Mouse (Mus musculus) spleen, postnatal 10 days (tissue): ENCODE results near the gene Ctrl.
A peak's percentile ranks its signal among the peaks of the same experiment; 100 is the strongest.

Experiments
- DNase-seq, 2 experiments: peaks; one replicate each; pipeline ENCODE4 v3.0.0; 2021 to 2022; ENCODE audit warnings: low spot score in 2 of 2

Gene Ctrl

DNA sequence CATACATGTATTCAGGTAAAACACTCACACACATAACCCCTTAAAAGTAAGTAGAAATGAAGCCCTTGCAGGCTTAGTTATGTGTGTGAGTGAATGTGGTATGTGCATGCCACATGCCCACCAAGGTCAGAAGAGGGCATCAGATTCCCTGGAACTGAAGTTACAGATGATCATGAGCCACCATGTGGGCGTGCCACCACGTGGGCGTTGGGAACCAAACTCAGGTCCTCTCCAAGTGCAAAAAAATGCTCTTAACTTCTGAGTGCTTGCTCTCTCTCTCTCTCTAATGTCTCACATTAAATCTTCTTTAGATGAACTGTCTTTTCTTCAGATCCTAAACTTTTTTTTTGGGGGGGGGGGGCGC lies 4.6 kb upstream of the Ctrl start, which contains the start of gene Psmb10:
Gene Psmb10 (minus strand): TSS at position 139 of the 364 bp plus-strand sequence.
- DNase-seq = peak in 1 of 2 experiments; percentile 51

DNA sequence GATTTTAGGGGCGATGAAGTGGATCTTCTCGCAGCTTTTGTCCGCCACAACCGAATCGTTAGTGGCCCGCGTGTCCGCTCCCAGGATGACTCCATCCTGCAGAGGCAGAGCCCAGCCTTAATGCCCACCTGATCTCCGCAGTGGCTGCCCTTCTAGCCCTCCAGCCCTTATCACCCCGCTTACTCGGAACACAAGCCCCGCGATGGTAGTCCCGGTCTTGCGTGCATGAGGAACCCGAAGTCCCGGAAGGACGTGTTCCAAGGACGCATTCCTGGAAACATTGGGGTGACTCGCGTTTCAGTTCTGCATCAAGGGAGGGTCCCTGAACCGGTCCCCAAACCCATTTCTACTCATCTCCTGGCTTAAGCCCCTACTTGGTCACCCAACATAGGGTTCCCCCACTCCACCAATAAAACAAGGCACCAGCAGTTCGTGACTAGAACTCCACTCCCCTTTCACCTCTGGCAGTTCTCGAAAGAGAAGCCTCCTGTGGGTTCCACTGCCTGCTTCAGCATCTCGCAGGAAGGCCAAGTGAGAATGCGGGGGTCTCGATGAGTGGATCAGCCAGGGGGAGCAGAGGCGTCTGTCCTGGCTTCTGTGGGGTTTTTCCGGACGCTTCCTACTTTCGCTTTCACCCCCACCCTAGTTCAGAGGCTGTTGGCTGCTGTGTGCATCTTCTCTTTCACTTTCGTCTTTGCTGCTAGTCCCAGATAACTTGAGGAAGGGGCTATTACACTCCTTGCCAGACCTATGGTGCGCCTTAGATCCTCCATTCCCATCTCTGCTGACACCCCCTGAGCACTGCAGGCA lies 4.0 kb upstream of the Ctrl start:
- DNase-seq = peak; percentile 54 to 57

DNA sequence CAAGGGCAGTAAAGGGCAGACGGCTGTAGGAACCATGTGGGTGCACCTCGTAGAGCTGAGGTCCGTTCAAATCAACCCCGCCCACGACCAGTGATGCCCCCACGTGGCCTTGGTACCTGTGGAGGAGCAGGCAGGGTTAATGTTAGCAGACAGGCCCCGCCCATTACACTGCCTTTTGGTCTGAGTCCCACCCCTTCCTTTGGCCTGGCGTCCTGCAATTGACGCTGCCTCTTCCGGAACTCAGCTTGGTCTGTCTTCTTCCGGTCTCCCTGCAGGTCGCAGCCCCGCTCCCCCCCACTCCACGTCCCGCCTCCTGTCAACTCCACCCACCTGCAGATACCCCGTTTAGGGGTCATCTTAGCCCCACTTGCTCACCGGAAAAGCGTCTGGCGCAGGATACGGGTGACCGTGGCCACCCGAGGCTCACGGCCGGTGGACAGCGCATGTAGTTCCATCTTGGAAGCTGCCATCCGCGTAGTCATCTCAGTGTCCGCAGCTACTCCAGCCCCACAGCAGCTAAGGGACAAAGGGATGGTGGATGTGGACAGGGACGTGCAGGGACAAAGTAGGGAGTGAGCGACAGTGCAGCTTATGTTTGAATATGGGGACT lies 3.3 kb upstream of the Ctrl start:
- peak; percentile 70 to 87 for DNase-seq

DNA sequence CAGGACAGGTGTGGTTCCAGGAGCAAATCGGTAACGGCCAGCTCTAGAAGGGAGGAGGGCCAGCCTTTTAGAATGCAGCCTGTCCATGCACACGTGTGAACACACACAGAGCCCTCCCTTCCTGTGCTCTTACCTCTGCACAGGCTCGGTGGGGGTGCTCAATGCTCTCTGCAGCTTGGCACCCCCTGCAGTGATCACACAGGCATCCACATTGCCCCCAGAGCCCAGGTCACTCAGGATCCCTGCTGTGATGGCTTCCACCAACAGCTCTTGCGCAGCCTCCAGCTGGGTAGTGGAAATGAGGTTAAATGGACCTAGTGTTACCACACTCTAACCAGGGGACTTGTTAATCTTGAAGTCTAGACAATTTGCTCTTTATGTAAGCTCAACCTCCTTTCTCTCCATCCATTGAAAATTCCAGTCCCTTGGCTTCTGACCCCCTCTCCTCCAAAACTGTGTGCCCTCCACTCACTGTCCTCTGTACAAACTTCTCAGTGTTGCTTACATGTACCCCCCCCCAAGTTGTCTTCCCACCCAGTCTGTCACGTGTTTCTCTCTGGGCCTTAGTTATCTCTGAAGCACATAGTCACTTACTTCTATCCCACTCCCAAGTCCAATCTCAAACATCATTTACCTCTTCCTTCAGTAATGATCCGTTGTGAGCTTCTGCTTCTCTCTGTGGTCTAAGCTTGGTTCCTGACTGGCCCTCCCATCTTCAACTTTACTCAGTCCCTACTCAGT lies 2.4 kb upstream of the Ctrl start:
- no peak for DNase-seq

DNA sequence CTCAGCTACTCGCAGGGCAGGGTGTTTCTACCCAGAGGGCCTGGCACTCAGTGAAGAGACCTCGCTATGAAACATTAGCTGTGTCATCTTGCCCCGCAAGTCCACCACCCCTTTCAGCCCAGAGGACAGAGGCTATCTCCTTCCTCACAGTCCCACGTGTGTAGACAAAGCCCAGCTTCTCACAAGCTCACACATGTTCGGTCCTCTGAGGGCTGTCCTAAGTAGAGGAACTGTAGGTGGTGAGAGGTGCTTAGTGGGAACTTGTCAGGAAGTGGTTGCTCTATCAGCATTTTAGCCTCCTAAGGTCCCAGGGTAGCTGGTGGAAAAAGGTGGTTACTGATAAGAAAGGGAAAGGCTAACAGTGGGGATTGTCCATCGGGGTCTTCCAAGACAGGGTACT lies 1.4 kb upstream of the Ctrl start:
- DNase-seq = peak in 1 of 2 experiments; percentile 11

DNA sequence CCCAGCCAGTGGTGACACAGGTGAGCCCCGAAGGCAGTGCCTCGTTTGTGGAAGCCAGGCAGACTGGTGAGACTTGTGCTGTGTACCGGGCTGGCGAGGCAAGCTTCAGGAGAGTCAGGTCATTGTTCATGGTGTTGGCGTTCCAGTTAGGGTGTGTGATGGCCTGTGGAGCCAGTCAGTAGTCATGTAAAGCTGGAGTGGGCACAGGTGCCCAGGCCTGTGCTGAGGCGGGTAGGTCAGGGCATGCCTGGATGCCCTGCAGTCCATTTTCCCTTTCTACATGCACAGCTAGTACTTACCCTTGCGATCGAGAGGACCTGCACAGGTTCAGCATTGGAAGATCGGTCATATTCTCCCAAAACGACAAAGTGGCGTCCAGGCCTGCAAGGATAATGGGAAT lies 1.1 kb downstream of the Ctrl start:
- DNase-seq = no peak

DNA sequence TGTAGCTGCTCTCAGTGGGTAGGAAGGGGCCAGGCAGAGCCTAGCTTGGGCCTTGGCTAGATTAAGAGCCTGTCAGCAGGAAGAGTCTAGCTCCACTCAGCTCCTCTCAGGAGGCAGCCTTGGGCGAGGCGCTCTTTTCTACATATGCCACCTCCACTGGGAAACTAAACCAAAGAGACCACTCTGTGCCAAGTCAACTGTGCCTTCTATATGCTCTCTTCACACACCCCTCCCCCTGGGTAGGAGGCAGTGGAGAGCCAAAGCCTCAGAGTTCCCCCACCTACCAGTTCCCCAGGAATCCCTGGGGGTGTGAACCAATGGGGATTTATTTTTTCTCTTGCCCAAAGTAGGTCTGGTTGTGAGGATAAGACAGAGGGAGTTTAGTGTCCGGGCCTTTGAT lies 2.4 kb downstream of the Ctrl start:
- no peak for DNase-seq

DNA sequence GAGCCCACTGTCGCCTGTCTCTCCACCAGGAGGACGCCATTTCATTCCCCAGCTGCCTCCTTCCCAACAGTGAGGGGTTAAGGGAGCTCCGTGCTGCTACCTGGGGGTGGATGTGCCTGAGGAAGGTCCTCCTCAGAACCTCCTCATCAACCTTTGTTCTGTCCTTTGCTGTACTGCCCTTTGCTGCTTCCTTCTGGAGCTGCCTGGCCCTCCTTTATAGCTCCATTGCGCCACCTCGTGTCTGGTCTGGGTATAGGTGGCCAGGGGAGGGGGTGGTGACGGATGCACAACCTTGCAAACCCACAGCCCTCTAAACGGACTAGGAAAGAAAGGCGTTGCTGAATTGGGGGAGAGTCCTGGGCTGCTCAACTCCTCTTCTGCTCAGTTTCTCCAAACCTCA lies 3.1 kb downstream of the Ctrl start:
- peak; percentile 93 for DNase-seq

DNA sequence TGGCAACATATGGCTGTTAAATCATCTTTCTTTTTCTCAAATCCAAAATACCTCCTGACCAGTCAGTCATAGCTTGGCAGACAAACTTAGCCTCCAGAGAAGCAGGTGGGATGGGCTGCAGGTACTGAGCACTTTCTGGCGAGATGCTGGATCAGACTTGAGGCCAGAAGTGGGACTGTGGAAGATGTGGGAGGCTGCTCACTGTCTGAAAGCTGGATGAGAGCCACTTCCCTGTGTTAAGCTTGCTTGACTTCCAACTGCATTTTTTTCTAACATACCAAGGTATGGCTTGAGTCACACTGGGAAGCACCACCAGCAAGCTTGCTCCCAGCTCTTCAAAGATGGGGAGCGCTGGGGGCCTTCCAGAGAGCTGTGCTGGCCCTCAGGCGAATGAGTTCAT lies 8.5 kb downstream of the Ctrl start:
- DNase-seq = no peak

DNA sequence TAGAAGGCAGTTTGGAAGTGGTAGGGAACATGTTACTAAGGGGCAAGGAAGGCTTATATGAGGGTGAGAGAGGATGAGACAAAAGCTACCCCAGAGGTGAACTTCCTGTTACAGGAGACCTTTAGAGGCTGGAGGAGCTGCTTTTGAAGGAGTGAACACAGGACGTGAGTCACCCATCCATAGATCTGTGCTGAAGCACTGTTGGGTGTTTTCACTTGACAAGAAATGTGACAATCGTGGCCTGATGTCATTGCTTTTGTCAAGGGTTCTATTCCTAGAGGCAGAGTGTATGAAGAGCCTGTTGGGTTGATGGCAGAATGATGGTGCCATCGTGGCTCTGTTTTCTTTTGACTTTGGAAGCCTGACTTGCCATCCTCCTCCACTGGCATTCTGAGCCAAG lies 14.3 kb downstream of the Ctrl start:
- no peak for DNase-seq

DNA sequence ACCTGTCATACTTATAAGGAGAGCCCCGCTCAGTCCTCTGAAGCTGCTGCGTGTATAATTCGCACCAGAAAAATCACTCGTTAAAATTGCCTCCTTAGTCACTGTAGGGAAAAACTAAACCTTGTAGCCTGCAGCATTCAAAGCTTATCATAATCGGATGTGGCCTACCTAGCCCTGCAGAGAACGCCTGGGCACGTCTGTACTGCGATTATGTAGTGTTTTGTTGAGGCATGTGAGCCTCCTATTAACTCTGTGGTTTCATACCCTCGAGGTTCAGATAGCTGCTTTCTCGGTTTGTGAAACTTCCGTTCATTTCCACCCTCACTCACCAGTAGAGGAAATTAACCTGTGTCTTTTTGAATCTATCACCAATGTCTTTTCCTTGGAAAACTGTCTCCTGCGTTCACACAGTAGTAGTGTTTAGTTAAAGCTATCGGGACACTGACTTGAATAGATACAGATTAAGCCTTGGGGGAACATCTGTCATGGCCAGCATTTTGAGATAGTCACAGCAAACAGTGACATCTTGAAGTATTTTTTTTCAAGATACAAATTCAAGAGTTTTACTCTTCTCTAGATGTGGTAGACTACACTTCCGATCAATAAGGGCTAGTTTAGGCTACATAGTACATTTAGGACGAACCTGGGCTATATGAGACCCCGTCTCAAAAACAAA lies 32.6 kb downstream of the Ctrl start:
- peak in 1 of 2 experiments; percentile 39 for DNase-seq

DNA sequence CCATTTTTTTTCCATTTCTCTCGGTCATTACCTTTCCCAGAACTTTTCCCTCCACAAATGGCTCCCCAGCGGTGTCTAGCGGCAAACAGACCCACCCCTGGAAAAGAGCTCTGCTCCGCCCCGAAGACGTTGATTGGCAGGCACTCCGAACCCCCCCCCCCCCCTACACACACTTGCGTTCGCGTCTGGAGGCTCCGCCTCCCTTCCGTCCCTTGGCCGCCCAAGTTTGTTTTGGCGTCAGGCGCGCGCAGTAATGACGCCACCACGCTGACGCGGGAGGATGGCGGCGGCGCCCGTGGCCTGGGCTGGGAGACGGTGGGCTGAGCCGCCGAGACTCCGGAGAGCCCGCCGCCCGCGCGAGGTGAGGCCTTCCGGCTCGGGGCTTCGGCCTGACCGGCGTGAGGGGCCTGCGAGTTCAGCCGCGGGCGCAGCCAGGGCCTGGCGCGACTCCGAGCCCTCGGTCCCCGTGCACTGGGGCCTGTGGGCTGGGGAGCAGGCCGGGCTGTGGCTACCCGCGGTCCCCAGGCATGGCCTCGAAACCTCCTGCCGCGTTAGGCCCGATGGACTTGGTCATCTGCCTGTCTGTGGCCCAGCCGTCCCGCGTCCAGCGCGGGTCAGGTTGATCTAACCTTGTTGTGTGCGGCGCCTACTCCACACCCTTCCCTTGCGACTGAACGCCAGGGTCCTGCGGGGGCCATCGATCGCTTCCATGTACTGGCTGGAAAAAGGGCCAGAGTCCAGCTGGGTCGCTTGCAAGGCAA lies 33.3 kb downstream of the Ctrl start, which contains the start of gene Pskh1:
Gene Pskh1 (plus strand): TSS at position 262 of the 761 bp plus-strand sequence.
- DNase-seq = peak; percentile 93 to 94

DNA sequence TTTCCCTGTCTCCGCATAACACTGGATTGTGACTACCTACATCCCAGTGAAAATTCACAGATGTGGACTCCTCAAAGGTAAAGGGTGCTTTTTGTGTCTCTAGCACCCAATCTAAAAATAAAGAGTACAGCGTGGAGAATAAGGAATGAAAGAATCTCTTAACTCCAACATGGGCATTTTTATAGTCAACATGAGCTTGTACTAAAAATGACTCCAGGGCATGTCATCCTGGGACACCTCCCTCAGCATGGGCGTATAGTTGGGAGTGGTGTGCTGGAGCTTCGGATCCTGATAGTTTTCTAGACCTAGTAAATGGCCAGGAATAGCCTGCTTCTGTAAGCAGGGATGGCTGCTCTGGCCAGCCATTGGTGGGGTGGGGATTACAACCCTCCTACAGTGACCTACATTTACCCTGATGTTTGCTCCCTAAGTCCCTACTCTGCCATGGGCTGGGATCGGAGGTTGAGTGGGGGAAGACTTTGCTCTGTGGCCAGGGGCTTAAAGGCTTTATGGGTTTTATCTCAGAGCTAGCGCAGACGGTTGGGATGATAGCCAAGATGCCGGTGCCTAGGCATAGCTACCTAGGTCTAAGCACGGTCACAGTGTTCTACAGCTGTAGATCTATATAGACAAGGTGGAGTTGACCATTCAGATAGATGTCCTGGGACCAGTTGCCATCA lies 35.7 kb downstream of the Ctrl start:
- no peak for DNase-seq

DNA sequence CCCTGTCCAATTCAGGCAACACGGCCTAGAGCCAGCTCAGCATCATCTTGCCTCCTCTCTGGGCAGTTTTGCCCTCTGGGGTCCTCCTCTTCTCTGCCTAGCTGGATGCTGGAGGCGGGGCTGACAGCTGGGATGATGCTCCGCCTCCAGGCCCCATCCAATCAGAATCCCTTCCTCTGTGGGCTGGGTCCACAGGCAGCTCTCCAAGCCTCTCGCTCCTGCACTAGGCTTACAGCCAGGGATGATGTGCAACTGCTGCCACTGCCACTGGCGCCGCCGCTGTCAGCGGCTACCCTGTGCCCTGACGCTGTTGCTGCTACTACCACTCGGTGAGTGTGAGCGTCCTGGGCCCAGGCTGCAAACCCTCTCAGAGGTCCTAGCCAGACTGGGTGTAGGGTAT lies 40.3 kb downstream of the Ctrl start, which contains the start of gene Nrn1l:
Gene Nrn1l (plus strand): TSS at position 229 of the 400 bp plus-strand sequence.
- DNase-seq = peak in 1 of 2 experiments; percentile 42

DNA sequence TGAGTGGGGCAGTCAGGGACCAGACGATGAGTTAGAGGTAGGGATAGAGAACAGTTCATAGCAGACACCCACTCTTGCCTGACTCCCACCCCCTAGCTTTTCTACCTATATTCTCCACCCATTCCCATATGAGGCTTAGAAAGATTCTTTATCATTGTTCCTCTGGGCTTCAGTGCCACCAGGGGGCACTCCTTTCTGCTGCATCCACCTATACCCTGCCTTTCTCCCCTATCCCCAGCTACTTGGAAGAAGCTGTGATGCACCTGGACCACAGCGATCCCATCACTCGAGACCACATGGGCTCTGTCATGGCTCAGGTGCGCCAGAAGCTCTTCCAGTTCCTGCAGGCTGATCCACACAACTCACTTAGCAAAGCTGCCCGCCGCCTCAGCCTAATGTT lies 41.2 kb downstream of the Ctrl start:
- peak in 1 of 2 experiments; percentile 43 for DNase-seq

DNA sequence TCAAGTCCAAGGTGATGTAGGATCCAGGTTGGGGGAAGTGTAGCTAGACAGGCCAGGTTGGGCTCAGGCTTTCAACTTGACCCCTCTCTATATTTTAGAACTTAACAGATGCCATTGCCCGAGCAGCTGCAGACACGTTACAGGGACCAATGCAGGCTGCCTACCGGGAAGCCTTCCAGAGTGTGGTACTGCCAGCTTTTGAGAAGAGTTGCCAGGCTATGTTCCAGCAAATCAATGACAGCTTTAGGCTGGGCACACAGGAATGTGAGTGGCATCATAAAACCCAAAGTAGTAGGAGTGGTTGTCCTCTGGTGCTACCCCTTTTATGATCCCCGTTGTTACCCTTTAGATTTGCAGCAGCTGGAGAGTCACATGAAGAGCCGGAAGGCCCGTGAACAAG lies 42.8 kb downstream of the Ctrl start:
- no peak for DNase-seq

DNA sequence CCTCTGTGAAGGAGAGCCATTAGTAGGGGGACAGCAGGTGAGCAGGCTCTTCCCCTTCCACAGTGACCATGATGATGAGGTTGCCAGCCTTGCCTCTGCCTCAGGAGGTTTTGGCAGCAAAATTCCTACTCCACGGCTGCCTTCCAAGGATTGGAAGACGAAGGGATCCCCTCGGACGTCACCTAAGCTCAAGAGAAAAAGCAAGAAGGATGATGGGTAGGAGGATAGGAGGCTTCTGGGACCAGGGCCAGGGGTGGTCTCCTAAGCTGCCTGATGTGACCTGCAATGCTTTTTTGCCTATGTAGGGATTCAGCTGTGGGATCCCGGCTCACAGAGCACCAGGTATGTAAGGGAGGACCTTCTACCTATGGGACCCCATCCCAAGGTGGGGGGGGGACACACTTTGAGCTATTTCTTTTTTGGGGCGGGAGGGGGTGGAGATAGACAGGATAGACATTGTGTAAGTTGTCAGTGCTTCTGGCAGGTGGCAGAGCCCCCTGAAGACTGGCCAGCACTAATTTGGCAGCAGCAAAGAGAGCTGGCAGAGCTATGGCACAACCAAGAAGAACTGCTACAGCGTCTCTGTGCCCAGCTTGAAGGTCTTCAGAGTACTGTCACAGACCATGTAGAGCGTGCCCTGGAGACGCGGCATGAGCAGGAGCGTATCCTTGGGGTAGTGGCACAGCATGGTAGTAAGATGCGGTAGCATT lies 43.8 kb downstream of the Ctrl start:
- no peak for DNase-seq
